Mouse (Mus musculus) lung, postnatal 14 days (tissue): ENCODE data around the gene 6430550D23Rik.

ENCODE experiments used
- DNase-seq: peaks from one replicate; pipeline ENCODE4 v3.0.0; 2021

The 6430550D23Rik gene

DNA sequence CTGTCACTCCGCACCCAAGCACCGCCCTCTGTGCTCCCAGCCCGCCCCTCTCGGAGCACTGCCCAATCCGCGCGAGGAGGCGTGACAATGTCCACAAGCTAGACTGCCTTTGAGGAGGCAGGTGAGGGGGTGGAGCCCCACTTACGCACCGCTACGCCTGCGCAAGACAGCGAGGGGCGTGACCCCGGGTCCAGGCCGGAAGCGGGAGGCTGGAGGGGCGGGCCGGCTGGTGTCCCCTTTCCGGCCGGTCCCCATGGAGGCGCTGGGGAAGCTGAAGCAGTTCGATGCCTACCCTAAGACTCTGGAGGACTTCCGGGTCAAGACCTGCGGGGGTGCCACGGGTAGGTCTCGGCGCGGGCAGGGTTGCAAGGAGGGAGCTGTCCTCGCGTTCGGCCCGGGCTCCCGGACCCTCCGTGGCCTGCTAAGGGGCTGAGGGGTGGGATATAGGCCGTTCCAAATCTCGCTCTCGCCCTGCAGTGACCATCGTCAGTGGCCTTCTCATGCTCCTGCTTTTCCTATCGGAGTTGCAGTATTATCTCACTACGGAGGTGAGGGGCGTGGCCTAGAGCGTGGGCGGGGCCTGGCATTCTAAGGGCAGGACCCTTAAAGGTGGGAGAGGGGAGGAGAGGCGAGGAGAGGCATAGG is at the start of gene 6430550D23Rik, which contains the start of gene Ergic3:
6430550D23Rik (minus strand) TSS at position 90 of the 645 bp plus-strand sequence.
Ergic3 (plus strand) TSS at position 158 of the 645 bp plus-strand sequence.
- DNase-seq = peak; percentile 98

DNA sequence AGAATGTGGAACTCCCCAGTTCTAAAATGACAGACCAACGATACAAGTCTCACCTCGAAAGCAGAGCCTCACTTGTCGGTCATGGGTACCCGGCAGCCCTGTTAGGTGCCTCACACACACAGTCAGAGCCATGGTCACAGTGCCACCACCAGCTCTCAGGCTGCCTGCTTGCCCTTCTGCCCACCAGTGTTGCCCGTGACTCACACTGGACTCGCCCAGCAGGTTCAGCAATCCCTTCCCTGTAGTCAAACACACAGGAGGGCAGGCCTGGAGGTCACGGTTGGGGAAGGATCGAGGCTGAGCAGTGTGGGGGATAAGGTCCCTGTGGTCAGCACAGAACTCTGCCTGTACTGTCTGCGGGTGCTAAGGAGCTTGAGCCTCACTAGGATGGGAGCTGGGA is 45.0 kb upstream of the 6430550D23Rik start, which contains the start of gene Fer1l4:
Fer1l4 (minus strand) TSS at position 132 of the 400 bp plus-strand sequence.
- no peak for DNase-seq

DNA sequence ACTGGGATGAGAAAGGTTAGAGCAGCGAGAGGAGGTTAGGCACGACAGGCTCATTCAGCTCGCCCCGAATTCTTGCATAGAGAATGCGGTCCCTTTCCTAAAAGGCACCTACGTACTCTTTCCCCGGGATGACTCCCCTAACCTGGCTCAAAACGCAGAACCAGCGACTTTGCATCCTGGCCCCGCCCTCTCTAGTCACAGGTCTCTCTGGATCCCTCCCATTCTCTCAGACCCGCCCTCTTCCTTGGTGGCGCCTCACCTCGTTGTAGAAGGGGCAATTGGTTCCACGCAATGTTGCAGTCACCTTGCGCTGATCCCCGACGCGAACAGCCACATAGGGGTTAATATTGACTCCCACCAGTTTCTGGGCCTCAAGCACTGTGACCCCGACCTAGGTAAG is 40.2 kb upstream of the 6430550D23Rik start:
- DNase-seq = no peak

DNA sequence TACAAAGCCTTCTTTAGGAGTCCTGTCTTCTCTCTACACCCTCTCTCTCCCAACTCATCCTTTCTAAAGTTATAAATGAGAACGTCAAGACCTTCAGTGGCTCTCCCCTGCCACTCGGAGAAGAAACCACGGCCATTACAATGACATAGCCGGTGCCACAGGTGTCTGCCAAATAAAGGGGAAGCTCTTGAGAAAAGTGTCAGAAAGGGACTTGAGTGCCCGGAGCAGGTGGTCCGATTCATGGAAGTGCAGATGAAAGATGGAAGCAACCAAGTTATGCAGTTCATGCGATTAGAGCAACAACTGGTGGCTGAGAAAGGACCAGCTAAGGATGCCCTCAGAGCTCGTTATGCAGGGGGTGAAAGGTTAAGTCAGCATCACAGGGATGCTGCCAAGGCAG is 35.1 kb upstream of the 6430550D23Rik start:
- no peak for DNase-seq

DNA sequence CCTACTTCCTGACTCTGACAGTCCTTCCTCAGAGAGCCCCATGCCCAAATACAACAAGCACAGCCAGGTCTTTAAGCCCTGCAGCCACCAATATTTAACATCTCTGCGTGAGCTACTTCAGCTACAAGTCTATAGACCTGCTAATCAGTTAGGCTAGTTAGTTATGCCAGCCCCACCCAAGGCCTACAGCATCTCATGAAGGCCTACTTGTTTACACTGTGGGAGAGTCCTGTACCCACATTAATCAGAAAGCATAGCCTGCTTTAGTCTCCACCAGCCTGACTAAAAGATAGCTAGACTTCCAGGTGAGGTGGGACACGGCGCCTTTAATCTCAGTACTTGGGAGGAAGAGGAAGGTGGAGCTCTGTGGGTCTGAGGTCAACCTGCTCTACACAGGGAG is 31.6 kb upstream of the 6430550D23Rik start:
- DNase-seq = no peak

DNA sequence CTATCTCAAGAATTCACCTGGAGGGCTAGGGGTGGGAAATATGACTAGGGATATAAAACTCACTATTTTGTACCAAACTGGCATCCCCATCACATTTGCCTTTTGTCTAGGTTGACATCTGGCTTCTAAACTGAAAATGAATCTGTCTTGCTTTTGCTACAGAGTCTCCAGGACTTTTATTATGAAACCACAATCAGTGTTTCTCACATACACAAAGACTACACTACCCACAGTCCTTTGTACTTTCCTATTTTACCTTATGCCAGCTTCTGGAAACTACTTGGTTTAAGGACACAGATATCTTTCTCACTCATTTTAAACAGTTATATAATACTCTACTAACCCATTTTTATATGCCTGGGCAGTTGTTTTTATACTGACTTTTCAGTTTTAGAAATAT is 17.7 kb upstream of the 6430550D23Rik start:
- no peak for DNase-seq

DNA sequence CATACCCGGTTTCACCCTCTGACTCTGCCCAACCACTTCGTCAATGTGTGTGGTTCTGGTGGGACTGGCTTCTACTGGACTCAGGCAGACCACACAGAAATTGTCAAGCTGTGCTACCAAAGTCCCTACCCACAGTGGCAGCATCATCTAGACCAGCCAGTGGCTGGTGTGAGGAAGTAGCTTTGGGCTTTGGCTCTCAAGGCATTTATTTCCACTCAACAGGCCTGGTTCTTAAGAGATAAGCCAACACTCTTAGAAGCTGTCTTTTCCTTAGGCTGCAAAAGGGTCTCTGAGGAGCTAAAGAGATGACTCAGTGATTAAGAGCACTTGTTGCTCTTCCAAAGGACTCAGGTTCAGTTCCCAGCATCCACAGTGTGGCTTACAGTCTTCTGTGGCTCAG is 14.0 kb upstream of the 6430550D23Rik start:
- no peak for DNase-seq

DNA sequence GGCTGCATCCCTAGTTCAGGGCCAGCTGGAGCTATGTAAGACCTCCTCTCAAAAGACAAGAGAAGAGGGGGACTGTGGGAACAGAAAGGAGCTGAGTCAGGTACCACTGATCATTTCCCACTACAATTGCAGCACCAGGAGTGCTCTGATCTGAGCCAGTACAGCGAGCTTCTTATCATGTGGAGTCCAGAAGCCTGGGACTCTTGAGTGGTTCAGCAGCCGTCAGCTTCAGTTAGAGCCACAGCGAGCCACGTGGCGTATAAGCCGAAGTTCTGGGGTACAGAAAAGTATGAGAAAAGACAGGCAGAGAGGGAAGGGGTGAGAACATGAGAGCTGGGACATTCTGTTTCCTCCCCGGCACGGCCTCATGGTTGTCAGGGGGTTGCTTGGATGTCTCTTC is 13.4 kb upstream of the 6430550D23Rik start:
- DNase-seq = no peak

DNA sequence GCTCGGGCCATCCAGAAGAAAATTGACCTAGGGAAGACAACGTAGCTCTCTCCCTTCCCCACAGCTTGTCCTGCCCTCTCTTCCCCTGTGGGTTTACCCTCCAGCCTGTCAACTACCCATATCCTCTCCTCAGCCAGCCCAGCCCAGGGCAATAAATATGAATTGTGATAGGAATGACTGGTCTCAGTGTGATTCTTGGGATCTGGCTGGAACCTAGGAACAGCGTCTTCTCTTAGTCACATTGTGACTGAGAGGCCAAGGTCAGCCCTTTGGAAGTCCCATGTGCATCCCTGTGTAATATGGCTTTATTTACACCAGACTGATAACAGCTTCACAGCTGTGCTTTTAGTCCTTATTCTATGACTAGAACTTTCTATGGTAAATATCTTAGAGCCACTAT is 10.3 kb upstream of the 6430550D23Rik start:
- no peak for DNase-seq

DNA sequence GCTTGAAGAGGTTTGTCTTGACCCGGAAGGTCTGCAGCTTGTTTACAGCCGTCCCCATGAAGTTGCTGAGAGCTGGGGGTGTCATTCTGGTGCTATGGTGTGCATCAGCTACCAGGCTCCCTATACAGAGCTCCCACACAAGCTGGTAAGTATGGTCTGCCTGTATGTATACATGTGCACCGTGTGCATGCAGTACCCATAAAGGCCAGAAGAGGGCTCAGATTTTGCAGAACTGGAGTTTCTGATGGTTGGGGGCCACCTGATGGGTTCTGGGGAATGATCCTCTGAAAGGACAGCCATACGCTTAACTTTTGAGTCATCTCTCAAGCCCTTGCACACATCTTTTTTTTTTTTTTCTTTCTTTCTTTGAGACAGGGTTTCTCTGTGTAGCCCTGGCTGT is 2.4 kb downstream of the 6430550D23Rik start:
- no peak for DNase-seq

DNA sequence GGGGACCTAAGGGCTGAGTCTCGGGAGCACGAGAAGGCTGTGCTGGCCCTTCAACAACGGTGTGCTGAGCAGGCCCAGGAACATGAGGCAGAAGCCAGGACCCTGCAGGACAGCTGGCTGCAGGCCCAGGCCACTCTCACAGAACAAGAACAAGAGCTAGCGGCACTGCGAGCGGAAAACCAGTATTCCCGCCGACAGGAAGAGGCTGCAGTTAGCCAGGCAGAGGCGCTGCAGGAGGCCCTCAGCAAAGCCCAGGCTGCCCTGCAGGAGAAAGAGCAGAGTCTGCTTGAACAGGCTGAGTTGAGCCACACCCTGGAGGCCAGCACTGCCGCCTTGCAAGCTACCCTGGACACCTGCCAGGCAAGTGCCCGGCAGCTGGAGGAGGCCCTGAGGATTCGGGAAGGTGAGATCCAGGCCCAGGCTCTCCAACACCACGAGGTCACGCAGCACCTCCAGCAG is 15.9 kb downstream of the 6430550D23Rik start:
- DNase-seq = peak; percentile 59

DNA sequence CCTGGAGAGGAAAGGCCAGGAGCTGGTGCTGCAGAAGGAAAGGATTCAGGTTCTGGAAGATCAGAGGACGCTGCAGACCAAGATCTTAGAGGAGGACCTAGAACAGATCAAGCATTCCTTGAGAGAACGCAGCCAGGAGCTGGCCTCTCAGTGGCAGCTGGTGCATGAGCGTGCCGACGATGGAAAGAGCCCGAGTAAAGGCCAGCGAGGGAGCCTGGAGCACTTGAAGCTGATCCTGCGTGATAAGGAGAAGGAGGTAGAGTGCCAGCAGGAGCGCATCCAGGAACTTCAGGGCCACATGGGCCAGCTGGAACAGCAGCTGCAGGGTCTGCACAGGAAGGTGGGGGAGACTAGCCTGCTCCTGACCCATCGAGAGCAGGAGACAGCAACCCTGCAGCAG is 16.6 kb downstream of the 6430550D23Rik start:
- DNase-seq = no peak

DNA sequence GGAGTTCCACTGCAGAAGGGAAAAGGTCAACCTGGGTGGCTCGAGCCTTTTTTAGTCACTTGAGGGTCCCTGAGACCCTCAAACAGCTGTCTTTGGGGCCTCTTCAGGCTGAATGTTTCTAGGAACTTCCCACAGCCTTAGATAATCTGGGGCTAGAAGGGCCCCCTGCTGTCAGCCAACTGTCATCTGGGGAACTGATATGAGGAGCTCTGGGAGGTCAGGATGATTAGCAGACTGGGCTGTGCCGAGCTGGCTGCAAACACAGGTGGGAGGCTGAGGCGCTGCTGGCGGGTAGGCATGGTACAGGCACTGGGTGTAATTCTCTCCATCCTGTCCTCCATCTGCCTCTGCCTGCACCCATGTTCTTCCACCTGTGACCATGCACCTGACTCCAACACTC is 18.7 kb downstream of the 6430550D23Rik start:
- DNase-seq = no peak

DNA sequence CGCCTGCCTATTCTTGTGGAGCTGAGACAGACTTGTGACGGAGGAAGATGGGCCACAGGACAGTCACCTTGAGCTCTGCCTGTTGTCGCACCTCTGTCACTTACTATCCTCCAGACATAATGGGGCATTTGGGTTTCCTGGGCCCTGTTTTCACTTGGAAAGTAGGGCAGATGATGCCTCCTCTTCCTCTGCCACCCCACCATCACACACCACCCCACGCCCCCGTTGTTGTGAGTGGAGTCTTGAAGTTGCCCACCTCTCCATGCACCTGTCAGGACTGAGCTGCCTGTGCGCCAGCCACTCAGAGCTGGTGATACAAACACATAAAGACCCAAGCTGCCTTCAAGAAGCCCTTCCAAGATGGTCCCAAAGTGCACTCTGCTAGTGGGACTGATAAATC is 20.6 kb downstream of the 6430550D23Rik start:
- no peak for DNase-seq

DNA sequence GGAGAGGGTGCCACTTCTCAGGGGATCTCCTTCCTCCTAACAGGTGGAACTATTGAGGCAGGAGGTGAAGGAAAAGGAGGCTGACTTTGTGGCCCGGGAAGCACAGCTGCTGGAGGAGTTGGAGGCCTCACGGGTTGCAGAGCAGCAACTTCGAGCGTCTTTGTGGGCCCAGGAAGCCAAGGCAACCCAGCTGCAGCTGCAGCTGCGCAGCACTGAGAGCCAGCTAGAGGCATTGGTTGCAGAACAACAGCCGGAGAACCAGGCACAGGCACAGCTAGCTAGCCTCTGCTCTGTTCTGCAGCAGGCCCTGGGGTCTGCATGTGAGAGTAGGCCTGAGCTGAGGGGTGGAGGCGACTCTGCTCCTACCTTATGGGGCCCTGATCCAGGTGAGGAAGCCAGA is 22.0 kb downstream of the 6430550D23Rik start:
- DNase-seq = no peak

DNA sequence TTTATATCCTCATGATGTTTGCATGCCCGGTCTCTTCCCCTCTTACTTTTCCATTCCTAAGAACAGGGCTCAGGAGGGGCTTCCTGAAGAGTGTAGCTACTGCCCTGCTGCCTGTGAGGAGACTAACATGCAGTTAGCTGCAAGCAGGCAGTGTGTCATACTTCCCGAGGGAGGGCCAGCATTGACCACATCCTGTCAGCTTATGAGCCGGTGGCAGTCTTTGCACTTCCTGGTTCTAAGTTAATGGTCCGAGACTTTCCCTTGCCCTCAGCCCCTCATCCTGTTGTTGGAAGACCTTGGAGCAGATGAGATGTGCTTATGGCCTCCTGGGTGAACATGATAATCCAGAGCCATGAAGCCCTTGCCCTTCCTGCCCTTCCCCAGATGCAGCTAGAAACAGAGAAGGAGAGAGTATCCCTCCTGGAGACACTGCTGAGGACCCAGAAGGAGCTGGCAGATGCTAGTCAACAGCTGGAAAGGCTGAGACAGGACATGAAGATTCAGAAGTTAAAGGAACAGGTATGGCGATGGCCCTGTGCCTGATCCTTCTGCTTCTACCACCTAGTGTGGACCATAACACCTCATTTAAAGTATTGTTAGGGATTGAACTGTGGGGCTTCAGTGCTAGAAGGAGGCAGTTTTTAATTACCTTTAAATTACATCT is 28.3 kb downstream of the 6430550D23Rik start:
- DNase-seq = peak; percentile 24

DNA sequence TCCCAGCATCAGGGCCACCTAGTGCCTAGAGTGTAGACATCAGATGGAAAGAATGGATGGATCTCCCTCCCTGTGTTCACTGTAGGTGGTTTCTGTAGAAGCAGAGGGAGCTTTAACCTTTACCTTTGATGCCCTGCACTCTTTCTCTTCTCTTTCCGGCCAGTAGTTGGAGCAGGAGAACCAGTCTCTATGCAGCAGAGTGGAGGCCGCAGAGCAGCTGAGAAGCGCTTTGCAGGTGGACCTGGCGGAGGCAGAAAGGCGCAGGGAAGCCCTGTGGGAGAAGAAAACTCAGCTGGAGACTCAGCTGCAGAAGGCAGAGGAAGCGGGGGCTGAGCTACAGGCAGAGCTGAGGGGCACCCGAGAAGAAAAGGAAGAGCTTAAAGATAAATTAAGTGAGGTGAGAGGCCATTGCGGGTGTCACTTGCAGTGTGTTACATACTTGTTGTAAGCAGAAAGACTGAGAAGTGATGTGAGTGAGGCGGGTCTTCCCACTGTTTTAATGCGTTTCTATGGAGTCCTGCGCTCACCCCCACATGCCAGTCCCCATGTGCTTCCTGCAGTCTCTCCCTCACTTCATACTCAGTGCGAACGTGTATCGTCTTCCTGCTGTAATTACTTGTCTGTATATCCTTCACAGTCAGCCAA is 33.6 kb downstream of the 6430550D23Rik start:
- DNase-seq = no peak

DNA sequence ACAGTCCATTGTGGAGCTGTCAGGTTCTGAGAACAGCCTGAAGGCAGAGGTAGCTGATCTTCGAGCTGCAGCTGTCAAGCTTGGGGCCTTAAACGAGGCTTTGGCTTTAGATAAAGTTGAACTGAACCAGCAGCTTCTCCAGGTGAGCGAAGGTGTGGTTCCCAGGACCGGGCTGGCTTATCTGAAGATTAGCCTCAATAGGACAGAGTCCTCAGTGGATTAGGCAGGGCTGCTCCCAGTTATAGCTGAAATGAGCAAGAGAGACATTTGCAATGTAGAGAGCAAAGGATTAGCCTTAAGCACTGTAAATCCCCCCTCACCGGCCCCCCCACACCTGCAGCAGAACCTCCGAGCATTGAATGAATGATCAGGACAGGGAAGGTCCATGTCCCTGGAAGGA is 34.4 kb downstream of the 6430550D23Rik start:
- no peak for DNase-seq

DNA sequence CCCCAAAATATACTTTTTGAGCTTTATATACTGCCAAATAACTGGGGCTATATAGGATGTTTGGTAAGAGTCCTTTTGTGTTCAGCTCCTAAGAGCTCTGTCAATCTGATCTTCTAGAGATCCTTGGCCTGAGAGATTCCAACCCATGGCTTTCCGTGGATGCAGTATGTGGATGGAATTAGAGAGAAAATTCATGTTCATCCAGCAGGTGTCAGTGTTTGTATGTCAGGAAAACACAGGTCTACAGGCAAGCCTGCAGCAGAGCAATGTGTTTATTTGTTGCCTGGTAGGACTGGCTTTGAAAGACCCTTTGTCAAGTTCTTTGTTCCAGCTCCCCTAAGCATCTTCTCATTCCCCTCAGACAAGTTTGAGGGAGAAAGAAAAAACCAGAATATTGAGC is 44.8 kb downstream of the 6430550D23Rik start:
- no peak for DNase-seq

DNA sequence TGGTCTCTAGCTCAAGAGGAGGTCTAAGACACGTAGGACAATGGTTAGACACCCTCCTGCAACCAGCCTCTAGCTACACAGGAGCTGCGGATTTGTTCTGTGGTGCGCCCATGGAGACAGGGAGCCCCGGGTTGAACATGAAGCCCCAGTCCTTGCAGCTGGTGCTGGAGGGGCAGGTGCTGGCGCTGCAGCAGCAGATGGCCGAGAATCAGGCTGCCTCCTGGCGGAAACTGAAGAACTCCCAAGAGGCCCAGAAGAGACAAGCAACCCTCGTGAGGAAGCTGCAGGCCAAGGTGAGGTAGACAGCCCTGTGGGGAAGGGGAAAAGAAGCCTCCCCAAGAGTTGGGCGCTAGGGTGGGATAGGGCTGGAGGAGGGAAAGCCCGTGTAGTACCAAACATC is 45.9 kb downstream of the 6430550D23Rik start:
- DNase-seq = no peak

DNA sequence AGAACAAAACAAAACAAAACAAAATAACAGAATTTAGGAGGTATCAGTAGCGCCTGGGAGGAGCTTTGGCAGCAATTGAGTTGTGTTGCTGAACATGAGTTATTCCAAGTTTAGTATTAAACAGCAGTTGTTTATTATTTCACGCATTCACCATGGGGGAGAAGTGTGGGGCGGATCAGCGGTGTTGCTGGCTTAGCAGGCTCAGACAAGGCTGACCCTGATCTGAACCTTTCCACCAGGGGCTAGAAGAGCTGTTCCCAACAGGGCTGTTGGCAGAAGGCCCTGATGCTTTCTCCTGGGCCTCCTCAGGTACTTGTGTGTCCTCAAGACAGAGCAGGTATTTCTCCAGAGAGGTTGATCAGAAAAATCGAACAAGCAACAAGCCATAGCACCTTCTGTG is 47.8 kb downstream of the 6430550D23Rik start:
- DNase-seq = no peak

DNA sequence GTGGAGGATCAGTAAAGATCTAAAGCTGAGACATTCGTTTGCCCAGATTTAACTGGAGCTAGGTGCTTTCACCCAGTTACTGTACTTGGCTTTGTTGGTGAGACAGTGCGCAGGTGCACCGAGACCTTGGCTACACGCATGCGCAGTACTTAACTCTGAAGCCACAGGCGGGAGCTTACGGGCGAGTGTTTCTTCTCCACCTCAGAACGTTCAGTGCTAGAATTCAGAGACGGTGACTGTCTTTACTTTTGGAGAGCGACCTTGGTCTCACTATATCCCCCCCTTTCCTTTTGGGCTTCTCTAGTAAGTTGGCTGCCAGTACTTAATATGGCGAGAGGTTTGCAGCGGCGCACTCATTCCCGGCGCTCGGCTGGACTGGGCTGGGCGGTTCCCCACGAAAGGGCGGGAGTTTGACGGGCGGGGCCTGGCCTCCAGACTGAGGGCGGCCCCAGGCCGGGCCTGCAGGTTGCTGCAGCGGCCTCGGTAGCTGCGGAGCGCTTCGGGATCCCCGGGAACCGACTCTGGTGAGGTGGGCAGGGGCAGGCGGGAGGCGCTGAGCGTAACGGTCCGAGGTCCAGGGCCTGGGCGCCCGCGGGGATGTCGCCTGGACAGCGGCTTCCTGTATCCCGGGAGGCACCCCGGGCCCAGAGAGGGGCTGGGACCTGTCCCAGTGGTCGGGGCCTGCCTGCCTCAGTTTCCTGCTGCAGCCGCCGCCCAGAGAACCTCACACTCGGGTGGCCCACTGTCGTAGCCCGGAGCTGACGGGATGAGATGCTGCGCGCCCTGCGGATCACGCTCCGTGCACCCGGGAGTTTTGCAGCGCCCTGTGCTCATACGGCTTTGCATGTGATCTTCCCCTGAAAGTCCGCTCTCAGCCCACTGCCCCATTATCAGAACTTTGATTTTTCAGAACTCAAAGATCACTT is 51.4 kb downstream of the 6430550D23Rik start, which contains the start of gene Cep250:
Cep250 (plus strand) TSS at position 325 of the 926 bp plus-strand sequence.
- peak; percentile 91 for DNase-seq

DNA sequence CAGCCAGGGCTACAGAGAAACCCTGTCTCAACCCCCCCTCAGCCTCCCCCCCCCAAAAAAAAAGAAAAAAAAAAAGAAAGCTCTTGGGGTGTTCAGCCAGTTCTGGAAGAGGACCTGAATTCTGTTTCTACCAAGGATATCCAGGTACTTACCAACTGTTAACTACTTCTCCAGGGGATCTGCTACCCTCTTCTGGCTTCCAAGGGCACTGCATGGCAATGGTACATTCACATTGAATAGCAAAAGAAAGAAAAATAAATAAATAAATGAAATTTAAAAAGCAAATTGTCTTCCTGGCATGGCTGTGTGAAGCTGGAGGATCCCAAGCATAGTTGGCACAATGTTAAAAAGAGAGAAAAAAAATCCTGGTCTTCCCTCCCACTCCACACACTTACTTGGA is 55.8 kb downstream of the 6430550D23Rik start:
- DNase-seq = peak; percentile 76
